Mouse (Mus musculus) midbrain, embryonic 16.5 days (tissue): Measurements from ENCODE around the gene Stoml3. TPM values are rescaled to one million over a fixed set of nuclear protein-coding genes. Genes with fewer than 3 reads are reported as not detected.

ENCODE experiments used
- ATAC-seq: fragments of 200-750 bp; cut with Nextera tagmentation; 2 replicates; pipeline ENCODE4 v1.8.0; 2017; ENCODE audit warnings: moderate TSS enrichment
- H3K27ac ChIP-seq: fragments of 300-500 bp; sonication (generic); 2 replicates; pipeline ENCODE4 v1.5.1; 2014; ENCODE audit warnings: mild to moderate bottlenecking, low read length, mixed read lengths
- H3K27me3 ChIP-seq: fragments of 300-500 bp; sonication (generic); 2 replicates; pipeline ENCODE4 v1.6.1; 2014; ENCODE audit warnings: low read depth, low read length, mixed read lengths; ENCODE audit not compliant: control insufficient read depth, insufficient read depth
- H3K36me3 ChIP-seq: fragments of 300-500 bp; sonication (generic); 2 replicates; pipeline ENCODE4 v1.6.1; 2014; ENCODE audit warnings: mild to moderate bottlenecking, low read length, moderate library complexity, mixed read lengths; ENCODE audit not compliant: control insufficient read depth, insufficient read depth
- H3K4me1 ChIP-seq: fragments of 300-500 bp; sonication (generic); 2 replicates; pipeline ENCODE4 v1.6.1; 2014; ENCODE audit warnings: mild to moderate bottlenecking, low read length, mixed read lengths; ENCODE audit not compliant: control insufficient read depth, insufficient read depth
- H3K4me2 ChIP-seq: fragments of 300-500 bp; sonication (generic); 2 replicates; pipeline ENCODE4 v1.6.1; 2014; ENCODE audit warnings: mild to moderate bottlenecking, low read length, mixed read lengths
- H3K4me3 ChIP-seq: fragments of 300-500 bp; sonication (generic); 2 replicates; pipeline ENCODE4 v1.5.1; 2014; ENCODE audit warnings: low read depth, mild to moderate bottlenecking, low read length, moderate library complexity, mixed read lengths
- H3K9ac ChIP-seq: fragments of 300-500 bp; sonication (generic); 2 replicates; pipeline ENCODE4 v1.6.1; 2014; ENCODE audit warnings: low read depth, low read length, mixed read lengths
- H3K9me3 ChIP-seq: fragments of 300-500 bp; sonication (generic); replicated peaks from 2 replicates; pipeline ENCODE4 v1.6.1; 2014; ENCODE audit warnings: mild to moderate bottlenecking, low read length, mixed read lengths; ENCODE audit not compliant: control insufficient read depth, poor library complexity, severe bottlenecking
- WGBS: fragments of 180-500 bp; shearing (Covaris S2); extraction: QIAGEN DNeasy Blood & Tissue Kit; methylation state at CpG from one replicate; pipeline ENCODE4 v1.1.7; 2014; 5-methylcytosine and 5-hydroxymethylcytosine counted together
- polyA plus RNA-seq: library from polyadenylated mRNA; unstranded; fragments of >200 nt; fragmentation: Nextera tagmentation; extraction: Ambion mirVana; gene quantifications from 2 replicates; pipeline ENCODE4 v1.2.1, GENCODE M21; 2015

Stoml3 gene
- polyA plus RNA-seq, 1 experiment from 2014 or later, result not detected

GRCm38 (mm10) chr3:53552691-53553090 lies 64.2 kb downstream of the Stoml3 start:
- Histone ChIP-seq H3K4me1 (no peaks in the 10 kb centered on the region), H3K9ac (no peak overlapping the region), H3K27ac (no peak overlapping the region), H3K9me3 (no peaks in the 10 kb centered on the region), H3K27me3 (no peaks in the 10 kb centered on the region), H3K36me3 (no peaks in the 10 kb centered on the region), H3K4me2 (no peak overlapping the region), H3K4me3 (no peak overlapping the region)
- 83% methylated on average over 7 of the region's 7 CpGs for WGBS
- ATAC-seq, result no peak

- Histone ChIP-seq H3K9ac (no peak overlapping the region), H3K27ac (no peak overlapping the region), H3K4me1 (no peaks in the 10 kb centered on the region), H3K4me3 (no peak overlapping the region), H3K36me3 (no peaks in the 10 kb centered on the region), H3K27me3 (no peaks in the 10 kb centered on the region), H3K9me3 (no peaks in the 10 kb centered on the region), H3K4me2 (no peak overlapping the region)
- WGBS, result 57% methylated on average over 10 of the region's 10 CpGs
- no peak for ATAC-seq
Observed at GRCm38 (mm10) chr3:53555031-53555952, 66.8 kb downstream of the Stoml3 start.

GRCm38 (mm10) chr3:53557388-53558214 lies 69.1 kb downstream of the Stoml3 start:
- Histone ChIP-seq H3K27ac (no peak overlapping the region), H3K27me3 (no peaks in the 10 kb centered on the region), H3K9me3 (no peaks in the 10 kb centered on the region), H3K4me3 (no peak overlapping the region), H3K9ac (no peak overlapping the region), H3K4me1 (no peaks in the 10 kb centered on the region), H3K36me3 (no peaks in the 10 kb centered on the region), H3K4me2 (no peak overlapping the region)
- 79% methylated on average over 16 of the region's 16 CpGs for WGBS
- peak; percentile 36; the same call in 1 of the 2 replicates for ATAC-seq

Other genes starting within 250 kb of the Stoml3 start
- gene Nhlrc3, start 25.3 kb upstream of the Stoml3 start, polyA plus RNA-seq, result 11.1 and 11.6 TPM in 2 replicates
- gene Proser1, start 25.0 kb upstream of the Stoml3 start, polyA plus RNA-seq, result 17.5 and 20.1 TPM in 2 replicates
- 1.4 and 1.7 TPM in 2 replicates for gene Frem2, start 168.7 kb downstream of the Stoml3 start, polyA plus RNA-seq